Mouse (Mus musculus) thymus, postnatal 4 days (tissue): ENCODE measurements around the gene Sult6b2.

ENCODE experiments used
- DNase-seq: peaks from one replicate; pipeline ENCODE4 v3.0.0; 2021

The Sult6b2 gene

GRCm38 (mm10) chr6:142804402-142804801 is at the start of gene Sult6b2:
Gene Sult6b2, minus strand, starts transcription at chr6:142804502.
- no peak for DNase-seq

DNA sequence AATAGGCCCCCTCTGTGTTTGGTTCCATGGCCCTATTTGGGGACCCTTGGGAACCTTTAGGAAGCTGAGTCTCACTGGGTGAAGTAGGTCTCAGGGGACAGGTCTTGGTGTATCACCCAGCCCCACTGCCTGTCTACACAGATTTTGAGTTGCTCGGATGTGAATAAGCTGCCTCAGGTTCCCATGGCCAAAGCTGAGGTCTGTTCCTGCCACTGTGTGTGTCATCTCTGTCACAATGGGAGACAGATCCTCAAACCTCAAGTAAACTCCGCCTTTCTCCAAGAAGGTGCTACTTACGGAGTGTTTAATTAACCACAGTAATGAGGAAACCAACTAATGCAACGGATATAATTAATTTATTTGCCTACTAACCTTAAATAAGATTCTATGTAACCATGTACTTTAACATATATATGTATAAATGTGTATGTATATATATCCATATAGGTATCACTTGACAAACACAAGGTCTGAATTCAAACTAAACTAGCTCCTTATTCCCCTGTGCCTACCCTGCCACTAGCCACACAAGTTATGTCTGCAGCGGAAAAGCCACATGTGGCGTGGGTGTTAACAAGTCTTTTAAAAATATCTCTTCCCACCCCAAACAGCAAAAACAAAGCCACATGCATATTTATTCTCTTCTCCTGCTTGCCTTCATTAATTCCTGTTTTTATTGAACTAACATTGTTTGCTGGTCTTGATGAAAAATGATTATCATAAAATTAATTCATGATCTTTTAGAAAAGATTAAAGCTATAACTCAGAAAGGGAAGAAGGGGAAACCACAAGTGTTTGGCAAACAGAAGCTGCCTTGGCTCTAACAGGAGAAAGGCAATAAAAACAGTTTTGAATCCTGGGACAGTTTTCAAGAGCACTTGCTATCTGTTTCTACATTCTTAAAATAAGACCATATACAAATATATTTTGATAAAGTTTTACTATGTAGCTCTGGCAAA is 48.4 kb upstream of the Sult6b2 start:
- DNase-seq, result peak; percentile 4

GRCm38 (mm10) chr6:142850436-142850835 is 46.1 kb upstream of the Sult6b2 start:
- DNase-seq, result peak; percentile 5

DNA sequence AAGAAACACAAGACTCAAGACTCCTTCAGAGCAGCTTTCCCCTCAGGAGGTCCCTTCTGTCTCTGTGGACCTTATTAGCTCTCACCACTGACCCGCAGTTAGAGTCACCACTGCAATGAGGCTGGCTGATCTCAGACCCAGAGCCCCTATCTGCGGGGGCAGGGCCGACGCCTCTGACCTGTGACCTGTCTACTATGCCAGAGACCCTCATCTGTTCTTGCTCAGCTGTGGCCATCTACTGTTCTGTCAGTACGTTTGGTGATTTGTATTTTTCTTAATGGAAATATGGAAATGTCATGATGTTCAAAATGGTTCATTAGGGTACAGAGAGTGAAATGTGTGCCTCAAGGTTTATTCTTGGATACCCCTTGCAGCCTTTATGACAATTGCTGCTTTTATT is 45.0 kb upstream of the Sult6b2 start:
- DNase-seq, result no peak

DNA sequence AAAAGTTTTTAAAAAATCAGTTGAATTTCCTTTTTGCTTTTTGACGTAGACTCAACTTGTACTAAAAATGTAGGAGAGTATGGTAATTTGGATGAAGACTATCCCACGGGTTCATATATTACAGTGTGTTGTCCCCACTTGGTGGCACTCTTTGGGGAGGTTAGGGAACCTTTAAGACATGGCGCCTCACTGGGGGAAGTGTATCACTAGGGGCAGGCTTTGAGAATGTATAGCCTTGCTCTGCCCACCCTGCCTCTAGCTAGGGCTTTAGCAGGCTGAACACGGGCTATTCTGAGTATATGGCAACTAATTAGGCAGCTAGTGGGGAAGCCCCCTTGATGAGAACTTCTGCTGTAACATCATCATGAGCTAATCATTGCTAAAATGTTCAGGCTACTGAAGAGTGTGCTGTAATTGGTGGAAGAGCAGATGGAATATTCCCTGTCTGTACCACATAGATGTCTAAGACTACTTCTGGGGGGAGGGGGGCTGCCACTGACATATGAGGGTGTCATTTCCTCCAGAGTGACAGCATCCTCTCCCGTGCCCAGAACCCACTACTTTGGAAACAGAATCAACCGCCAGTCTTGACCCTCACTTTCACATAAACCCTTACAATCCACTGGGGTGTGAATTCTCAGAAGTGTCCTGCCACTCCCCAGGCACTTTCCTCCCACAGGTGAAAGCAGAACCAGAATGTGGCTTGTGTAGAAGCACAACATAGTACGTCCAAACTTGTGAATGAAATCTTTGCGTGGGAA is 43.8 kb upstream of the Sult6b2 start:
- DNase-seq, result no peak

GRCm38 (mm10) chr6:142846855-142847254 is 42.6 kb upstream of the Sult6b2 start:
- no peak for DNase-seq

DNA sequence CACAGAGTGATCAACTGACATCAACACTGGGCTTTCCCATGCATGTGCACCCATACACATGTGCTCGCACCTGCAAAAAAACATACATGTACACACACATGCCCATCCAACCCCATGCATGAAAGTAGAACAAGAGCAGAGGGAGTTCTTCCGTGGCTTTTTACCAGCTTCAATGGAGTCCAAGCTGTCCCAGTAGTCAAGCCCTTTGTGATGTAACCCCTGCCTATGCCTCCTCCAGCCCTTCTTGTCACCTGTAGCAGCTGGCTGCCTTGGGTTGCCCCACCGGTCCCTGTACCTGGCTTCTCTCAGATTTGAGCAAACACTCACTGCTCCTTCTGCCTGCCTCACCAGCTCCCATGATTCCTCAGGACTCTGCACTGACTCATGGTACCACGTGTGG is 40.8 kb upstream of the Sult6b2 start:
- no peak for DNase-seq

- DNase-seq, result no peak
These were observed 39.8 kb upstream of the Sult6b2 start for GRCm38 (mm10) chr6:142844061-142844460.

- no peak for DNase-seq
These were observed 34.2 kb upstream of the Sult6b2 start for GRCm38 (mm10) chr6:142838501-142838900.

- no peak for DNase-seq
These were observed 33.0 kb upstream of the Sult6b2 start for GRCm38 (mm10) chr6:142837326-142837725.

DNA sequence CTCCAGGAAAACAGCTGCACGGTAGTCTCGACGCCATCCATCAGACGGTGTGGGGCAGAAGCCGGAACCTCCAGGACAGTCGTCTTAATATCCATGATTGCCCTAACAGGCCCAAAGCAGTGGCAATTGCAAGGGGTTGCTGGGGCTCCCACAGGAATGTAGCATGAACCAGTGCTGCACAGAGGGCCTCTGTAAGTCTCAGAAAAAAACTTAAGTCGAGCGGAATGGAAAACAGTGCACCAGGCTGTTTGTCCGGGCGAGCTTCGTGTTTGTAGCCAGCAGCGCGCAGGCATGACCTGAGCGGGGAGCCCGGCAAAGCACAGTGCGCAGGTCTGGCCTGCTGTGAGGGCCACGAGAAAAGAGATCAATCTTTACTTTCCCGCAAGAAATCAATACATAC is 31.4 kb upstream of the Sult6b2 start:
- no peak for DNase-seq

DNA sequence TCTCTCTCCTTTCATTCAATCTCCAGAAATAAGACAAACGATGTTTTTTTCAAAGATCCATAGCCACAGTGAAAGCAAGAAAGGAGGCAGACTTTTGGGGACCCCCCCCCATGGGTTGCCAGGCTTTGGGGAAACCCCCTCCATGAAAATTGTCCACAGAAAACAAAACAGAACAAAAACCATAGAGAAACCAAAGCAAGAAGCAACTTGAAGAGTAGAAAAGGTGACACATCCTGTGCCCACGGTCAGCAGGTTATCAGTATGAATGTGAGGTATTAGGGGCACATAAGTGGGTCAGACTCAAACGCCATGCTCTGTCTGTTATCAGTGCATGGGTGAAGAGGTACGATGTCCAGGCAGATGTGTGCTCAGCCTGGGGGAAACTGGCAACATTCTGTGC is 30.6 kb upstream of the Sult6b2 start:
- no peak for DNase-seq

GRCm38 (mm10) chr6:142831706-142832105 is 27.4 kb upstream of the Sult6b2 start:
- DNase-seq, result no peak

GRCm38 (mm10) chr6:142831243-142831642 is 26.9 kb upstream of the Sult6b2 start:
- DNase-seq, result peak; percentile 76

DNA sequence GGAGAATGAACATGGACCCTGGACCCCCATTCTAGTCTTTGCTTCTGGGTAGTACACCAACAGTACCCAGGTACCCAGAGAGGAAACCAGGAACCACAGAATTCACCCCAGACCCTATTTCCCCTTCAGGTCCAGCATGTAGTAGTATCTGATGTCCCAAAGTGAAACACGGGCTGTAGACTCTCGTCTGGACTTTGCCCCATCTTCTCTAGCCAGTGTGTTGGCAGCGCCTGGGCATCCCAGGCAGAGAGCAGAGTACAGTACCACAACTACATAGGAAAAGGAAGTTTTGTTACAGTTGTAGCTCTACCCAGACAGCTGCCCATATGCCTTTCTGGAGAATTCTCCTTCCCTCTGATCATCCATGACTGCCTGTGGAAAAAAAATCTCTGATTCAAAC is 25.9 kb upstream of the Sult6b2 start:
- DNase-seq, result no peak

DNA sequence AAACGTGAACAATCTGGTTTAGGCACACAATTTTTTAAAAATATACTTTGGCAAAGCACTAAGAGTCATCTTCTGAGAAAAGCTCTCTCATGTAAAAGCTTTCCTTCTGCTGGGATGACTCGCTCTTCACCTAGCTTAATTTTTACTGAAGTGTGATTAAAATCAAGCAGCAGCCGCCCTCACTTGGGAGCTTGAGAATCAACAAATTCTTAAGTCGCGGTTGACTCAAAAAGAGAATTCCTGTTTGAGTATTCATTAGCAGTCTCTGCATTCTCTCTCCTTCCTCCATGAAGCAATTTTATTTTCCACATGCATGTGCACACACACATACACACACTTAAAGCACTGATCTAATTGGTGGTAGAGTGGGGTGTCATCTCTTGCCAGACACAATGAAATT is 21.1 kb upstream of the Sult6b2 start:
- DNase-seq, result no peak

- no peak for DNase-seq
These were observed 18.9 kb upstream of the Sult6b2 start for GRCm38 (mm10) chr6:142823008-142823787.

DNA sequence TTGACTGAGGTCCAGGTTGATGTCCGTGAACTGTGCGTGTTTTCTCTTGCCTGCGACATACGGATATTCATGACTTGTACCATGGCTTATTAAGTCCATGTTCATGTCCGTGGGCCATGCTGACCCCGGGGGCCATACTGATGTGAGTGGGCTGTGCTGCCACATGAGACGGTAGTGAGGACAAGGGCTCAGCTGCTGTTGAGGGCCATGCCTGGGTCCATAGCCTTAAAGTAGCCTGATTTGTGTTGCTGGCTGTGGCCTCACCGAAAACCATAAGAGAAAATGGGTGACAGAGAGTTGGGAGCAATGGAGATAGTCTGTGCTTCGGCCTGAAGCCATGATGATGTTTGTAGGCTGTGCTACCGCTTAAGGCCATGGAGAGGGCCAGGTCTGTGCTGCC is 14.0 kb upstream of the Sult6b2 start:
- DNase-seq, result no peak

DNA sequence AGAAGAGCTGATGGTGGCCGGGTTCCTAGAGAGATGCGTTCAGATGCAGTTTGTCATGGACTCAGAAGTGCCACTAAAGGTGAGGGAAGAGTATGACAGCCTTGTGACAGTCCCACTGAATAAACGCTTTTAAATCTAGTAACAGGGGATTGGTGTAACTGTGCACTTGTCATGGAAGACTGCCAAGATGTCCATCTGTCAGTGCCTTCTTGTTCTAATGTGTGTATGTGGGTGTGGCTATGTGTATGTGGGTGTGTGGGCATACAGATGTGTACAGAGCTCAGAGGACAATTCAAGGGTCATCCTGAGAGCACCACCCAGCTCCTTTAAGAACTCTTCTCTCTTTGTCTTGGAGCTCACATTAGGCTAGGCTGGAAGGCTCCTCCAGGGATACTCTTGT is 11.2 kb upstream of the Sult6b2 start:
- DNase-seq, result no peak

DNA sequence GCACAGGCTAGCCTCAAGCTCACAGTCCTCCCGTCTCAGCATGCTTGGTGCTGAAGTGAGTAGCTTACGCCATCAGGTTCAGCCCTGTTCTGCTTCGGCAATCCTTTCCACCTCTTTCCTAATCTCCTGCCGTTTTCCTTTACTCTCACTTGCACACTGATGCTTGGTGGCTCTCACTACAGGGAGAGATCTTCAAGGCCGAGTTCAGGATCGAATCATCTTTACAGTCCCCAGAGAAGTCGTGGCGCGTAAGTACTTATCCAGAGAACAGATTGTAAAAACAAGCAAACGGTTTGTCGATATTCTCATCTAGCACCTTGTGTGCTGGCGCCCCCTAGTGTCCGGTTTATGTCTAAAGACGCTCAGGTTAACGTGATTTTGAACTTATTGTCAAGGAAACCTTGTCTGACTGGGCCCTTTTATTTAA is 10.2 kb upstream of the Sult6b2 start:
- peak; percentile 96 for DNase-seq

GRCm38 (mm10) chr6:142814011-142814410 is 9.7 kb upstream of the Sult6b2 start:
- no peak for DNase-seq

DNA sequence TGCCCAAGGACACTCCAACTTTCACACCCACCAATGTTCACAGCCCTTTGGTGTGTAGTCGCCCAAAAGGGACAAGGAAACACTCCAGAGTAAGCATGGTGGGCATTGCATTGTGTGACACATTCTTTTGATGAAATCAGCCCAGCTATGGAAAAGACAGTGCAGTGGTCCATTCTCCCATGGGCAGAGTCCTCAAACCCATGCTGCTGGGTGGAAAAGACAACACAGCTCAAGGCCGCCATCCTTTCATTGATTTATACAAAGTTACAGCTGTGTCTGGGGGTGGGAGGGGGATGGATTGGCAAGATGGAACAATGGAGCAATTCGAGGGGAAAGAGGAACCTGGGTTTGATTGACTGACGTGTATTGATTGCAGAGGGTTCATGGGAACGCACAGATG is 8.7 kb upstream of the Sult6b2 start:
- no peak for DNase-seq

DNA sequence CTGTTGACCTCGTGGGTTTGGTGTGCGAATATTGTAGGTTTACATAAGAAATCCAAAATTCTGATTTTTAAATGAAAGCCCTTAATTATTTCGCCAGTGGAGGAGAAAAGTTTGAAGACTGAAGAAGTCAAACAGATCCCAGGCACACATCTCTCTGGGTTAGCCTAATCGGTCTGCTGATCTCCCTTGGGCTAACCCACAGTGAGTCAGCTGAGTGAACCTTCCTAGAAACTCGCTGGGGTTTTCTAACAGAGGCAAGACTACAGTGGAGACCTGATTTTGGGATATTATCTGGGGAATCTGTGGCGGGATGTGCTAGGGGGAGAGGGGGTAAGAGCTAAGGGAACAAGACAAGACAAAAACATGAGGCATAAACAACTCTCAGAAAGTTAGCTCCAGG is 5.9 kb upstream of the Sult6b2 start:
- no peak for DNase-seq
